Mouse (Mus musculus): ENCODE measurements around the gene Dhx37. TPM values are rescaled to one million over a fixed set of nuclear protein-coding genes. Genes with fewer than 3 reads are reported as not detected.

Gene Dhx37
- polyA plus RNA-seq, 1 experiment from 2014 or later, result 9.2 TPM

- no peak overlapping the region for H3K9ac ChIP-seq (replicated peaks; ENCODE audit: low read depth, low read length)
- H3K4me2 ChIP-seq (replicated peaks; ENCODE audit: low read depth, low read length), result peak overlapping the region; percentile 42
- WGBS, result 10% methylated on average over 20 of the region's 20 CpGs
- ATAC-seq (ENCODE audit: insufficient number of reproducible peaks, insufficient read depth, low FRiP score, low read depth), result no peak
- no peaks in the 10 kb centered on the region for H3K27me3 ChIP-seq (ENCODE audit: control insufficient read depth, insufficient read depth, low read length)
- peak overlapping the region; percentile 21 for H3K4me3 ChIP-seq (ENCODE audit: low read depth, low read length)
- peaks cover 6% of the 10 kb centered on the region for H3K36me3 ChIP-seq (ENCODE audit: control insufficient read depth, insufficient read depth, low read length)
- H3K27ac ChIP-seq (ENCODE audit: low read length), result no peak overlapping the region
- no peaks in the 10 kb centered on the region for H3K9me3 ChIP-seq (ENCODE audit: control insufficient read depth, low read depth, low read length)
- peaks cover 18% of the 10 kb centered on the region for H3K4me1 ChIP-seq (ENCODE audit: control insufficient read depth, insufficient read depth, low read length)
These were observed 24.4 kb downstream of the Dhx37 start for GRCm38 (mm10) chr5:125409348-125410090.

DNA sequence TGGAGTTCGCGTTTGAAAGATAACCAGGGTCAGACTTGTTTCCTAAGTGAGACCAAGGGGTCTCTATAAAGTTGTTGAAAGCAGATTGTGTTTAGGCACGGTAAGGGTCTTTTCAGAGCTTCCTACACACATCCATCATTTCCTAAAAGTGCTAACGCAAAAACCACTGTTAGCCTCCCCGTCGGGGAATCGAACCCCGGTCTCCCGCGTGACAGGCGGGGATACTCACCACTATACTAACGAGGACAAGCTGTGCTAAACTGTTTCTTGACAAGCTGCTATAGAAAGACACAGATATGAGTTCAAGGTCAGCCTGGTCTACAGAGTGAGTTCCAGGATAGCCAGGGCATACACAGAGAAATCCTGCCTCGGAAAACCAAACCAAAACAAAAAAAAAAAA is 25.1 kb downstream of the Dhx37 start:
- Histone ChIP-seq H3K27ac (ENCODE audit: low read length) (no peak overlapping the region), H3K9me3 (ENCODE audit: control insufficient read depth, low read depth, low read length) (no peaks in the 10 kb centered on the region), H3K4me1 (ENCODE audit: control insufficient read depth, insufficient read depth, low read length) (peaks cover 18% of the 10 kb centered on the region), H3K9ac (replicated peaks; ENCODE audit: low read depth, low read length) (no peak overlapping the region), H3K4me2 (replicated peaks; ENCODE audit: low read depth, low read length) (peak overlapping the region; percentile 42), H3K4me3 (ENCODE audit: low read depth, low read length) (peak overlapping the region; percentile 21), H3K36me3 (ENCODE audit: control insufficient read depth, insufficient read depth, low read length) (peaks cover 1% of the 10 kb centered on the region; the same call in 1 of the 2 replicates), H3K27me3 (ENCODE audit: control insufficient read depth, insufficient read depth, low read length) (no peaks in the 10 kb centered on the region)
- WGBS, result under 1% methylated on average over 13 of the region's 13 CpGs
- peak; percentile 69 for ATAC-seq (ENCODE audit: insufficient number of reproducible peaks, insufficient read depth, low FRiP score, low read depth)

- Histone ChIP-seq H3K36me3 (ENCODE audit: control insufficient read depth, insufficient read depth, low read length) (no peaks in the 10 kb centered on the region), H3K9me3 (ENCODE audit: control insufficient read depth, low read depth, low read length) (no peaks in the 10 kb centered on the region), H3K4me1 (ENCODE audit: control insufficient read depth, insufficient read depth, low read length) (peaks cover 18% of the 10 kb centered on the region), H3K4me2 (replicated peaks; ENCODE audit: low read depth, low read length) (0 out of 2 replicates have a peak overlapping the region, but pooled peaks have one; percentile 42), H3K27me3 (ENCODE audit: control insufficient read depth, insufficient read depth, low read length) (no peaks in the 10 kb centered on the region), H3K27ac (ENCODE audit: low read length) (no peak overlapping the region), H3K9ac (replicated peaks; ENCODE audit: low read depth, low read length) (no peak overlapping the region), H3K4me3 (ENCODE audit: low read depth, low read length) (no peak overlapping the region)
- 67% methylated on average over 14 of the region's 14 CpGs for WGBS
- ATAC-seq (ENCODE audit: insufficient number of reproducible peaks, insufficient read depth, low FRiP score, low read depth), result no peak
These were observed 25.9 kb downstream of the Dhx37 start for GRCm38 (mm10) chr5:125407910-125408575.

DNA sequence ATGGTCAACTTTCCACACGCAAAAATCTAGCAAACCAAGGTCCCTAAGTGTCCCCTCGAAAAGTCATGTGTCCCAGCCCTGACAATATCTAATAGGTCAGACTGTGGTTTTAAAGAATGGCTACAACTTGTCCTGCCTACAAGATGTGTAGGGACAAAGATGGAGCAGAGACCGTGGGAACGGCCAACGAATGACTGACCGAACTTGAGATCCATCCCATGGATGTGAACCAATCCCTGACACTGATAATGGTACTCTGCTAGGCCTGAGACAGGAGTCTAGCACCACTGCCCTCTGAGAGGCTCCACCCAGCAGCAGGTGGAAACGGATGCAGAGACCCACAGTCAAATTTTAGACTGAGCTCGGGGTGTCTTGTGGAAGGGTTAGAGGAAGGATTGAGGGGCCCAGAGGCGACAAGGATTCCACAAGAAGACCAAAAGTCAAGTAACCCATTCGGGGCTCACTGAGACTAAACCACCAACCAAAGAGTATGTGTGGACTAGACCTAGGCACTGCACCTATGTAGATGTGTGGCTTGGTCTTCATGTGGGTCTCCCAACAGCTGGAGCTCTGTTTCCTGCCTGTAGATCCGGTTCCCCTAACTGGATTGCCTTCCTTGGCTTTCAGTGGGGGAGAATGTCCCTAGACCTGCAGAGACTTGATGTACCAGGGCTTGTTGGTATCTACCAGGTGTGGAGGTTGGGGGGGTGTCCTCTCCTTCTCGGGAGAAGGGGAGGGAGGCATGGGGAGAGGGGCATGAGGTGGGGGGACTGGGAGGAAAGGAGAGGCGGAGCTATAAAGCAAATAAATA is 26.7 kb downstream of the Dhx37 start:
- Histone ChIP-seq H3K27me3 (ENCODE audit: control insufficient read depth, insufficient read depth, low read length) (no peaks in the 10 kb centered on the region), H3K9ac (replicated peaks; ENCODE audit: low read depth, low read length) (no peak overlapping the region; the same call in 1 of the 2 replicates), H3K27ac (ENCODE audit: low read length) (peak overlapping the region; percentile 90; the same call in 1 of the 2 replicates), H3K9me3 (ENCODE audit: control insufficient read depth, low read depth, low read length) (no peaks in the 10 kb centered on the region), H3K36me3 (ENCODE audit: control insufficient read depth, insufficient read depth, low read length) (no peaks in the 10 kb centered on the region), H3K4me1 (ENCODE audit: control insufficient read depth, insufficient read depth, low read length) (peaks cover 18% of the 10 kb centered on the region), H3K4me2 (replicated peaks; ENCODE audit: low read depth, low read length) (peak overlapping the region; percentile 85), H3K4me3 (ENCODE audit: low read depth, low read length) (peak overlapping the region; percentile 62)
- ATAC-seq (ENCODE audit: insufficient number of reproducible peaks, insufficient read depth, low FRiP score, low read depth), result no peak
- WGBS, result 52% methylated on average over 13 of the region's 13 CpGs

- peak overlapping the region; percentile 45 for H3K9ac ChIP-seq (replicated peaks; ENCODE audit: low read depth, low read length)
- H3K9me3 ChIP-seq (ENCODE audit: control insufficient read depth, low read depth, low read length), result no peaks in the 10 kb centered on the region
- no peaks in the 10 kb centered on the region for H3K27me3 ChIP-seq (ENCODE audit: control insufficient read depth, insufficient read depth, low read length)
- peak; percentile 40 for ATAC-seq (ENCODE audit: insufficient number of reproducible peaks, insufficient read depth, low FRiP score, low read depth)
- peak overlapping the region; percentile 90 for H3K27ac ChIP-seq (ENCODE audit: low read length)
- no peaks in the 10 kb centered on the region for H3K36me3 ChIP-seq (ENCODE audit: control insufficient read depth, insufficient read depth, low read length)
- peak overlapping the region; percentile 85 for H3K4me2 ChIP-seq (replicated peaks; ENCODE audit: low read depth, low read length)
- peaks cover 18% of the 10 kb centered on the region for H3K4me1 ChIP-seq (ENCODE audit: control insufficient read depth, insufficient read depth, low read length)
- H3K4me3 ChIP-seq (ENCODE audit: low read depth, low read length), result peak overlapping the region; percentile 62
- 2% methylated on average over 20 of the region's 20 CpGs for WGBS
These were observed 27.5 kb downstream of the Dhx37 start for GRCm38 (mm10) chr5:125406322-125407016.

GRCm38 (mm10) chr5:125405546-125406248 is 28.2 kb downstream of the Dhx37 start:
- no peaks in the 10 kb centered on the region for H3K27me3 ChIP-seq (ENCODE audit: control insufficient read depth, insufficient read depth, low read length)
- under 1% methylated on average over 31 of the region's 31 CpGs for WGBS
- peak; percentile 58; the same call in 1 of the 2 replicates for ATAC-seq (ENCODE audit: insufficient number of reproducible peaks, insufficient read depth, low FRiP score, low read depth)
- peak overlapping the region; percentile 62 for H3K4me3 ChIP-seq (ENCODE audit: low read depth, low read length)
- no peaks in the 10 kb centered on the region for H3K9me3 ChIP-seq (ENCODE audit: control insufficient read depth, low read depth, low read length)
- peak overlapping the region; percentile 64 for H3K9ac ChIP-seq (replicated peaks; ENCODE audit: low read depth, low read length)
- H3K4me1 ChIP-seq (ENCODE audit: control insufficient read depth, insufficient read depth, low read length), result peaks cover 18% of the 10 kb centered on the region
- H3K27ac ChIP-seq (ENCODE audit: low read length), result peak overlapping the region; percentile 90
- no peaks in the 10 kb centered on the region for H3K36me3 ChIP-seq (ENCODE audit: control insufficient read depth, insufficient read depth, low read length)
- peak overlapping the region; percentile 85 for H3K4me2 ChIP-seq (replicated peaks; ENCODE audit: low read depth, low read length)

GRCm38 (mm10) chr5:125404903-125405545 is 28.9 kb downstream of the Dhx37 start:
- no peaks in the 10 kb centered on the region for H3K9me3 ChIP-seq (ENCODE audit: control insufficient read depth, low read depth, low read length)
- 0% methylated on average over 28 of the region's 28 CpGs for WGBS
- peaks cover 15% of the 10 kb centered on the region for H3K4me1 ChIP-seq (ENCODE audit: control insufficient read depth, insufficient read depth, low read length)
- H3K27me3 ChIP-seq (ENCODE audit: control insufficient read depth, insufficient read depth, low read length), result no peaks in the 10 kb centered on the region
- H3K9ac ChIP-seq (replicated peaks; ENCODE audit: low read depth, low read length), result peak overlapping the region; percentile 64
- no peaks in the 10 kb centered on the region for H3K36me3 ChIP-seq (ENCODE audit: control insufficient read depth, insufficient read depth, low read length)
- ATAC-seq (ENCODE audit: insufficient number of reproducible peaks, insufficient read depth, low FRiP score, low read depth), result no peak; the same call in 1 of the 2 replicates
- H3K4me3 ChIP-seq (ENCODE audit: low read depth, low read length), result peak overlapping the region; percentile 62
- H3K4me2 ChIP-seq (replicated peaks; ENCODE audit: low read depth, low read length), result peak overlapping the region; percentile 85
- peak overlapping the region; percentile 84 for H3K27ac ChIP-seq (ENCODE audit: low read length)

Measured in stomach, embryonic 14.5 days (tissue).